In genomic region chr4:126779148-126779581, GRCm38 (mm10) we compare ENCODE assay signal across 15 mouse cellular contexts. TPM values are rescaled to one million over a fixed set of nuclear protein-coding genes. Genes with fewer than 3 reads are reported as not detected.
A peak's percentile ranks its signal among the peaks of the same experiment; 100 is the strongest.
DNase-seq lines count a peak whose midpoint lies in the region; ATAC-seq and TF ChIP-seq lines count a peak whose summit lies in the region.
"Had no signal": no experiment of that assay in that cellular context is flagged by ENCODE, and none has a peak within 500 bp of the region (broad histone marks: within the 10 kb centered on the region; RNA-seq: fewer than 3 reads in every experiment).

No protein-coding gene starts in this region.

- H3K4me3 ChIP-seq in embryonic facial prominence, embryonic 11.5 days (ENCODE audit: low read depth, low read length): no peak overlapping the region
- no peak overlapping the region for H3K4me3 ChIP-seq in embryonic facial prominence, embryonic 10.5 days
- no peak overlapping the region for H3K4me3 ChIP-seq in hindbrain, embryonic 14.5 days (replicated peaks; ENCODE audit: low read length)
- H3K4me3 ChIP-seq in olfactory bulb, adult 2 months (ENCODE audit: insufficient read depth, low read depth, low read length): no peak overlapping the region
- H3K4me3 ChIP-seq: liver, embryonic 13.5 days had no signal

- no peak overlapping the region for H3K9ac ChIP-seq in embryonic facial prominence, embryonic 11.5 days (replicated peaks; ENCODE audit: low read length)
- peak overlapping the region; percentile 46 for H3K9ac ChIP-seq in hindbrain, embryonic 14.5 days
- H3K9ac ChIP-seq: liver, embryonic 13.5 days had no signal

- H3K27ac ChIP-seq in embryonic facial prominence, embryonic 11.5 days (replicated peaks; ENCODE audit: low read depth, low read length): no peak overlapping the region; the same call in 1 of the 2 replicates
- no peak overlapping the region; the same call in 1 of the 2 replicates for H3K27ac ChIP-seq in embryonic facial prominence, embryonic 10.5 days (replicated peaks)
- H3K27ac ChIP-seq in hindbrain, embryonic 14.5 days: peak overlapping the region; percentile 72
- H3K27ac ChIP-seq in olfactory bulb, adult 2 months (ENCODE audit: insufficient read depth, low read depth, low read length): peak overlapping the region; percentile 84
- H3K27ac ChIP-seq: liver, embryonic 13.5 days had no signal

- H3K4me2 ChIP-seq in embryonic facial prominence, embryonic 11.5 days (ENCODE audit: low read depth, low read length): no peak overlapping the region
- peak overlapping the region; percentile 41 for H3K4me2 ChIP-seq in hindbrain, embryonic 14.5 days (replicated peaks)
- H3K4me2 ChIP-seq: liver, embryonic 13.5 days had no signal

- no peaks in the 10 kb centered on the region for H3K9me3 ChIP-seq in embryonic facial prominence, embryonic 11.5 days (replicated peaks; ENCODE audit: control insufficient read depth, low read length)
- H3K9me3 ChIP-seq in embryonic facial prominence, embryonic 10.5 days: no peaks in the 10 kb centered on the region
- H3K9me3 ChIP-seq in hindbrain, embryonic 14.5 days (ENCODE audit: control insufficient read depth, low read length): no peaks in the 10 kb centered on the region
- H3K9me3 ChIP-seq: liver, embryonic 13.5 days had no signal

- H3K27me3 ChIP-seq in embryonic facial prominence, embryonic 11.5 days (ENCODE audit: control insufficient read depth, insufficient read depth, low read length): no peaks in the 10 kb centered on the region
- H3K27me3 ChIP-seq in embryonic facial prominence, embryonic 10.5 days (replicated peaks; ENCODE audit: low read depth, poor library complexity, severe bottlenecking): no peaks in the 10 kb centered on the region
- no peaks in the 10 kb centered on the region for H3K27me3 ChIP-seq in hindbrain, embryonic 14.5 days (ENCODE audit: control insufficient read depth, insufficient read depth, low read length)
- H3K27me3 ChIP-seq: liver, embryonic 13.5 days had no signal

- intact Hi-C loops in left cerebral cortex, postnatal 14 days (cut with DNase I): no loop called here

- no peaks in the 10 kb centered on the region for H3K36me3 ChIP-seq in embryonic facial prominence, embryonic 11.5 days (replicated peaks; ENCODE audit: control insufficient read depth, insufficient read depth, low read depth, low read length)
- H3K36me3 ChIP-seq in embryonic facial prominence, embryonic 10.5 days (replicated peaks): no peaks in the 10 kb centered on the region
- no peaks in the 10 kb centered on the region for H3K36me3 ChIP-seq in hindbrain, embryonic 14.5 days (replicated peaks; ENCODE audit: control insufficient read depth, insufficient read depth)
- H3K36me3 ChIP-seq: liver, embryonic 13.5 days had no signal

- no peaks in the 10 kb centered on the region for H3K4me1 ChIP-seq in embryonic facial prominence, embryonic 11.5 days (ENCODE audit: control insufficient read depth, insufficient read depth, low read length)
- H3K4me1 ChIP-seq in embryonic facial prominence, embryonic 10.5 days: peaks cover 31% of the 10 kb centered on the region
- peaks cover 28% of the 10 kb centered on the region for H3K4me1 ChIP-seq in hindbrain, embryonic 14.5 days (replicated peaks; ENCODE audit: control insufficient read depth, insufficient read depth, low read length)
- H3K4me1 ChIP-seq in olfactory bulb, adult 2 months (ENCODE audit: control insufficient read depth, insufficient read depth, low read length): peaks cover 29% of the 10 kb centered on the region
- H3K4me1 ChIP-seq: liver, embryonic 13.5 days had no signal

- peak; percentile 19 for DNase-seq in embryonic facial prominence, embryonic 11.5 days (ENCODE audit: low spot score)
- DNase-seq in embryonic facial prominence, embryonic 10.5 days (ENCODE audit: low spot score): no peak
- DNase-seq in left cerebral cortex, postnatal 14 days (ENCODE audit: low spot score in 2 of 2): peak; percentile 27 to 66
- DNase-seq in left cerebral cortex, adult 8-10 months (ENCODE audit: low spot score in 2 of 2): no peak
- DNase-seq in hindbrain, embryonic 14.5 days (ENCODE audit: low spot score): no peak
- no peak for DNase-seq in cerebellum, adult 9-10 months
- no peak for DNase-seq in adrenal gland, postnatal 4 days (ENCODE audit: low spot score in 2 of 2)
- DNase-seq: adrenal gland, postnatal 10 days; cerebellum, adult 9-11 months; liver, embryonic 13.5 days had no signal

- 0 out of 2 replicates have a peak, but pooled peaks have one; percentile 62 for ATAC-seq in embryonic facial prominence, embryonic 11.5 days (replicated peaks; ENCODE audit: insufficient number of reproducible peaks, low FRiP score, low TSS enrichment, low read depth)
- ATAC-seq in hindbrain, embryonic 14.5 days (ENCODE audit: low FRiP score): no peak

- WGBS in embryonic facial prominence, embryonic 11.5 days: 54% methylated on average over 8 of the region's 8 CpGs
- WGBS in embryonic facial prominence, embryonic 10.5 days: 59% methylated on average over 8 of the region's 8 CpGs
- WGBS in hindbrain, embryonic 14.5 days: 16% methylated on average over 8 of the region's 8 CpGs
- WGBS in olfactory bulb, adult 2 months: 8% methylated on average over 8 of the region's 8 CpGs

- TF ChIP-seq POLR2A in olfactory bulb, adult 2 months (IDR thresholded peaks at IDR 0.05; ENCODE audit: insufficient read depth, low read depth, low read length): no peak

- no peak for TF ChIP-seq CTCF in olfactory bulb, adult 2 months (IDR thresholded peaks at IDR 0.05; ENCODE audit: insufficient read depth, low read depth, low read length)

RNA-seq across cellular contexts. Expression of gene AU040320, which starts 25.8 kb away (rescaled TPM):
- polyA plus RNA-seq in embryonic facial prominence, embryonic 11.5 days (2014; fragmentation: Nextera tagmentation; extraction: Ambion mirVana): 16.4 and 18.3 TPM in 2 replicates
- 19.3 and 21.4 TPM in 2 replicates for polyA plus RNA-seq in embryonic facial prominence, embryonic 10.5 days (2016; fragmentation: Nextera tagmentation; extraction: Ambion mirVana)
- total RNA-seq in left cerebral cortex, postnatal 14 days (2021): 10 to 100 TPM; 53.8 to 55.3 TPM
- 10 to 100 TPM; 62.6 to 66.9 (median 65.0) TPM for total RNA-seq in left cerebral cortex, adult 8-10 months (2022)
- polyA plus RNA-seq in hindbrain, embryonic 14.5 days (2014; fragmentation: Nextera tagmentation; extraction: Ambion mirVana): 37.3 and 42.6 TPM in 2 replicates
- not detected in 2 replicates for polyA plus RNA-seq in olfactory bulb, adult 2 months (2012; ENCODE audit: insufficient read depth, insufficient read length, low replicate concordance, missing spikeins)
- 10 to 100 TPM; 40.9 to 42.0 TPM for total RNA-seq in adrenal gland, postnatal 4 days (2021)

RNA-seq across cellular contexts. Expression of gene Ncdn, which starts 25.9 kb away (rescaled TPM):
- 21.2 and 23.3 TPM in 2 replicates for polyA plus RNA-seq in embryonic facial prominence, embryonic 11.5 days (2014; fragmentation: Nextera tagmentation; extraction: Ambion mirVana)
- 37.5 and 40.9 TPM in 2 replicates for polyA plus RNA-seq in embryonic facial prominence, embryonic 10.5 days (2016; fragmentation: Nextera tagmentation; extraction: Ambion mirVana)
- total RNA-seq in left cerebral cortex, postnatal 14 days (2021): 100 to 1,000 TPM; 959 to 969 TPM
- 100 to 1,000 TPM; 980 to 990 (median 985) TPM for total RNA-seq in left cerebral cortex, adult 8-10 months (2022)
- polyA plus RNA-seq in hindbrain, embryonic 14.5 days (2014; fragmentation: Nextera tagmentation; extraction: Ambion mirVana): 116 and 123 TPM in 2 replicates
- 194 and 284 TPM in 2 replicates for polyA plus RNA-seq in olfactory bulb, adult 2 months (2012; ENCODE audit: insufficient read depth, insufficient read length, low replicate concordance, missing spikeins)
- total RNA-seq in adrenal gland, postnatal 4 days (2021): 10 to 100 TPM; 34.5 to 35.7 TPM

RNA-seq across cellular contexts. Expression of gene Tfap2e, which starts 43.1 kb away (rescaled TPM):
- not detected in 2 replicates for polyA plus RNA-seq in embryonic facial prominence, embryonic 11.5 days (2014; fragmentation: Nextera tagmentation; extraction: Ambion mirVana)
- polyA plus RNA-seq in embryonic facial prominence, embryonic 10.5 days (2016; fragmentation: Nextera tagmentation; extraction: Ambion mirVana): 0.16 TPM in 1 of 2 replicates, not detected in the other
- total RNA-seq in left cerebral cortex, postnatal 14 days (2021): not detected
- not detected for total RNA-seq in left cerebral cortex, adult 8-10 months (2022)
- 0.48 and 0.54 TPM in 2 replicates for polyA plus RNA-seq in hindbrain, embryonic 14.5 days (2014; fragmentation: Nextera tagmentation; extraction: Ambion mirVana)
- not detected in 2 replicates for polyA plus RNA-seq in olfactory bulb, adult 2 months (2012; ENCODE audit: insufficient read depth, insufficient read length, low replicate concordance, missing spikeins)
- total RNA-seq in adrenal gland, postnatal 4 days (2021): not detected
- total RNA-seq: adrenal gland, postnatal 10 days; layer of hippocampus, adult 18-20 months; megakaryocyte, adult 5-6 weeks; MEL had no signal
- polyA plus RNA-seq: liver, embryonic 13.5 days; urinary bladder, adult 2 months had no signal

Comparison
In these comparisons a context has a peak if more than half of its experiments do, and no peak if none do; other contexts are left out.
1. DNase-seq: peak in embryonic facial prominence, embryonic 11.5 days (single experiment) and left cerebral cortex, postnatal 14 days (2 of 2); none in embryonic facial prominence, embryonic 10.5 days (single experiment), left cerebral cortex, adult 8-10 months (0 of 2), hindbrain, embryonic 14.5 days (single experiment), cerebellum, adult 9-10 months (single experiment) and adrenal gland, postnatal 4 days (0 of 2).
2. H3K27ac ChIP-seq: peak in hindbrain, embryonic 14.5 days (single experiment) and olfactory bulb, adult 2 months (single experiment); none in embryonic facial prominence, embryonic 11.5 days (single experiment) and embryonic facial prominence, embryonic 10.5 days (single experiment).